Mouse (Mus musculus) forelimb bud, embryonic 11.5 days (tissue): ENCODE data around the gene Coa6.

Source experiments
- DNase-seq: peaks from one replicate; pipeline ENCODE4 v3.0.0-alpha.2; 2012; ENCODE audit warnings: low read depth, low spot score

The Coa6 gene

DNA sequence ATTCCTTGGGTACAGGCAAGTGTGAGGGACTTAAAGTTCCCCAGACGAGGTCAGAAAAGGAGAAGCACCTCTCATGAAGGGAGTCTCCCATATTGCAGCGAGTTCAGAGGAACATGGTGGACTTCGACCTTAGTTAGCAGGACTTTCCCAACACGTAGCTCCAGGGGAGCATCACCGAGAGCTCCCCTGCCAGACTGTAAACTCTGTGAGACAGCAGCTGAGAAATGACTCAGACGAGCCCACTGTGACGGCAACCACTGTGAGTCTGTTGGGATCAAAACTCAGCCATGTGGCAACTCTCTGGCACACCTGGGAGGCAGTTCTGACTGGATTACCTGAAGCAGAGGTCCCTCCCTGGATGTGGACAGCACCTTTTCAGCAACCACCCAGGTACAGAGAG is 41.8 kb downstream of the Coa6 start:
- no peak for DNase-seq

DNA sequence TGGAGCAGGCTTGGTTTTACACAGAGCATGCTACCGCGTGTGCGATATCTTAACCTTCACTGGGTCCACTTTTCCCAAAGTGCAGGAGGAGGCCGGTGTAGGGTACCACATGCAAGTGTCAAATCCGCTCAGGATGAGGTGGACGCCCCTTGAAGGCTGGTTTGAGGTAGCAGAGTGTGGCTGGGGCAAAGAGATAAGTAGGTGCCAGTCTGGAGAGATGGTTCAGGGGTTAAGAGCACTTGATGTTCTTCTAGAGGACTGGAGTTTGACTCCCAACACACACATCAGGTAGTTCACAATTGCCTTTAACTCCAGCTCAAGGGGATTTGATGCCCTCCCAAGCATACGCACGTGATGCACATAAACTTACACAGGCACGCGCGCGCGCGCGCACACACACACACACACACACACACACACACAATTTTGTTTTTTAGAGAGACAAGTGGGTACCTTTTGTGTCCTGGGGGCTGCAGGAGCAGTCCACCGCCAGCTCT is 51.5 kb downstream of the Coa6 start:
- peak; percentile 34 for DNase-seq

DNA sequence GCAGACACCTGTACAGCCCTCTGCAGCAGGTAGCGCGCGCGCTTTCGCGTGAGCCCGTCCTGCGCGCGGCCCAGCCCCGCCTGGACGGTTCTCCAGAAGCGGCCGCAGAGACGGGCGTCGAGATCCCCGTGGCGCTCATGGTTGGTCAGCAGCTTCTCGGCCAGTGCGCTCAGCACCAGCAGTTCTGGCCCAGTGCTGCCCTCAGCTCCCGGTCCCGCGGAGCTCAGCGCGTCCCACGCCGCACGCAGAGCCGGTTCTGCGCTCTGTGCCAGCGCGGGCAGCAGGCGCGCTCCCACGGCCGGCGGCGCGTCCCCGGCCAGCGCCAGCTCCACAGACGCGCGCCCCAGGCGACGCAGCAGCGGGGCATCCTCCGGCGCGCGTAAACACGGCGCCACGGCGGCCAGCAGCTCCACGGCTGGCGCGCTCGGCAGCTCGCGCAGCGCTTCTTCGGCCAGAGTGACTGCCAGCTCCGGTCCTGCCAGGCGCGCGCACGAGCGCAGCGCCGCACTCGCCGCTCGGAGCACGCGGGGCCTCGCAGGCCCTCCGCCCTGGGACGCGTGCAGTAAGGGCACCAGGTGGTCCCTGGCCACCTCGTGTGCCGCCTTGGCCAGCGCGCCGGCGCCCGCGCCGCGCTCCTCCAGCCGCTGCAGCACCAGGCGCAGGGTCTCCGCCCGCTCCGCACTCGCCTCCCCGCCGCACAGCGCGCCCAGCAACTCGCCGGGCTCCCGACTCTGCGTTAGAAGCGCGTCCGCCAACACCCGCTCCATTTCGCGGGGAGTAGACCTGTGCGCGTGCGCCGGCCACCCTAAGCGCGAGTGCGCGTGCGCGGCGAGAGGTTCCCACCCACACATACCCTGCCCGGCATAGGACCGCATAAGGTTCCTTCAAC is 52.2 kb downstream of the Coa6 start, which contains the start of gene Tarbp1:
Gene Tarbp1 (minus strand): TSS at position 767 of the 889 bp plus-strand sequence.
- peak; percentile 92 for DNase-seq
